Mouse (Mus musculus) E14TG2a.4 (cell line): ENCODE data around the gene Ccdc106.

Experiments used
- CTCF ChIP-seq: conservative IDR thresholded peaks from 2 replicates; pipeline ENCODE4 v1.5.1; 2014; ENCODE audit warnings: low read length
- NANOG ChIP-seq: IDR thresholded peaks from 2 replicates; pipeline ENCODE4 v1.6.1; 2014; ENCODE audit warnings: borderline replicate concordance, low read length, mixed read lengths
- POU5F1 ChIP-seq: IDR thresholded peaks from 2 replicates; pipeline ENCODE4 v1.6.1; 2014; ENCODE audit warnings: low read length, borderline replicate concordance

DNA sequence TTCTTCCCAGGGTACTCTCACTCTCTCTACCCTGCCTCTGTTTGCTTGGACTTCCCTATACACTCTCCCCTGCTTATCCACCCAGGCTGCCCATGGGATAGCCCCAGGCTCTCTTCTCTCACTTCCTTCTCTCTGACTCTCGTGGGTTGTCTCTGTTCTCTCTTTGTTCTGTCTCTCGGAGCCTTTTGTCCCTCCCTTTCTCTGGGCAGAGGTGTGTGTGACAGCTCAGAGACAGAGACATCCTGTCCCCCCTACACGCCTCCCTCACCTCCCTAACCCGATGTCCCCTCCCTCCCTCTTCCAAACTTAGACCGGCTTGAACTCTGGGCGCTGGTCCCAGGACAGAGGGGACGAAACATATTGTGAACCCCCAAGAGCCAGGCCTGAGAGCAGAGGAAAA lies 48.6 kb upstream of the Ccdc106 start:
- TF ChIP-seq CTCF (no peak), POU5F1 (no peak), NANOG (no peak)
